Mouse (Mus musculus) thymus, adult 2 months (tissue): ENCODE results near the gene Mark3. TPM values are rescaled to one million over a fixed set of nuclear protein-coding genes. Genes with fewer than 3 reads are reported as not detected.
"Not testable (repeated sequence)": the region's sequence is repeated elsewhere in the genome, so short reads cannot be mapped to it uniquely, and the experiment has no call there.

Source experiments
- DNase-seq: peaks from one replicate; pipeline ENCODE4 v3.0.0; 2021
- H3K27ac ChIP-seq: fragments of 200-500 bp; 2 replicates; pipeline ENCODE4 v1.5.1; 2012; ENCODE audit warnings: low read length, control low read depth; ENCODE audit not compliant: control insufficient read depth, insufficient read depth
- H3K27me3 ChIP-seq: fragments of 200-500 bp; 2 replicates; pipeline ENCODE4 v1.6.1; 2012; ENCODE audit warnings: mild to moderate bottlenecking, low read length, moderate library complexity, mixed read lengths; ENCODE audit not compliant: control insufficient read depth, insufficient read depth
- H3K36me3 ChIP-seq: fragments of 200-500 bp; 2 replicates; pipeline ENCODE4 v1.6.1; 2012; ENCODE audit warnings: mild to moderate bottlenecking, low read length, moderate library complexity; ENCODE audit not compliant: control insufficient read depth, insufficient read depth
- H3K4me1 ChIP-seq: fragments of 200-500 bp; replicated peaks from 2 replicates; pipeline ENCODE4 v1.6.1; 2012; ENCODE audit warnings: low read length; ENCODE audit not compliant: control insufficient read depth, insufficient read depth
- H3K4me3 ChIP-seq: fragments of 200-500 bp; 2 replicates; pipeline ENCODE4 v1.5.1; 2012; ENCODE audit warnings: mild to moderate bottlenecking, low read length, control low read depth, moderate library complexity; ENCODE audit not compliant: control insufficient read depth, insufficient read depth
- CTCF ChIP-seq: fragments of 200-500 bp; IDR thresholded peaks from 2 replicates; pipeline ENCODE4 v1.5.1; 2012; ENCODE audit warnings: mild to moderate bottlenecking, control low read depth, low read length, moderate library complexity, borderline replicate concordance; ENCODE audit not compliant: control insufficient read depth, poor library complexity, insufficient read depth; ENCODE audit errors: extremely low read depth
- POLR2A ChIP-seq: fragments of 200-500 bp; IDR thresholded peaks from 2 replicates; pipeline ENCODE4 v1.6.1; 2012; ENCODE audit warnings: mild to moderate bottlenecking, low read length, control low read depth, moderate library complexity; ENCODE audit not compliant: control insufficient read depth, poor library complexity, insufficient read depth; ENCODE audit errors: extremely low read depth
- WGBS: fragments of 180-500 bp; shearing (Covaris S2); methylation state at CpG from one replicate; pipeline ENCODE4 v1.1.7; 2018; 5-methylcytosine and 5-hydroxymethylcytosine counted together
- polyA plus RNA-seq: library from polyadenylated mRNA; depleted of rRNA; stranded (reverse); fragments of >200 nt; gene quantifications from 2 replicates; pipeline ENCODE4 v1.2.3, GENCODE M21; 2012

The Mark3 gene
- polyA plus RNA-seq, 1 experiment = 45.9 TPM

DNA sequence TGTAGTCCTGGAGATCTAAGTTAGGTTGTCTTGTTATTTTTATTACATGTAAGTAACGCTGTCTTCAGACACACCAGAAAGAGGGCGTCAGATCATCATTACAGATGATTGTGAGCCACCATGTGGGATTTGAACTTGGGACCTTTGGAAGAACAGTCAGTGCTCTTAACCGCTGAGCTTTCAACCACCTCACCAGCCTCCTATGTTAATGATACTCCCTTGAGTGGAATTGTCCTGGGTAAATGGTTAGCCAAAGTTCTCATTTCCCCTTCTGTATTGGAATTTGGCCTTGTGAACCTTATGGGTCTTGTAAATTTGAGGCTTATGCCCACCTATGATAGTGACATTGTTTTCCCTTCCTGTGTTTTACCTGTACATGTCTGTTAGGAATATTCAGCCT is 27.3 kb upstream of the Mark3 start:
- DNase-seq = no peak
- Histone ChIP-seq H3K36me3 (peaks cover 48% of the 10 kb centered on the region), H3K4me1 (no peaks in the 10 kb centered on the region), H3K27me3 (no peaks in the 10 kb centered on the region), H3K4me3 (no peak overlapping the region), H3K27ac (no peak overlapping the region)
- TF ChIP-seq POLR2A (no peak), CTCF (no peak)
- 97% methylated on average over 3 of the region's 3 CpGs for WGBS

GRCm38 (mm10) chr12:111548555-111549289 is 25.6 kb upstream of the Mark3 start:
- Histone ChIP-seq H3K27ac (no peak overlapping the region), H3K27me3 (no peaks in the 10 kb centered on the region), H3K36me3 (peaks cover 31% of the 10 kb centered on the region), H3K4me1 (no peaks in the 10 kb centered on the region), H3K4me3 (no peak overlapping the region)
- TF ChIP-seq POLR2A = no peak
- TF ChIP-seq CTCF = no peak
- DNase-seq = no peak
- 75% methylated on average over 2 of the region's 2 CpGs for WGBS

- no peak overlapping the region for H3K4me3 ChIP-seq
- no peak overlapping the region for H3K27ac ChIP-seq
- H3K4me1 ChIP-seq = no peaks in the 10 kb centered on the region
- 55% methylated on average over 1 of the region's 1 CpGs for WGBS
- peaks cover 16% of the 10 kb centered on the region for H3K36me3 ChIP-seq
- TF ChIP-seq POLR2A = no peak
- TF ChIP-seq CTCF = no peak
- H3K27me3 ChIP-seq = no peaks in the 10 kb centered on the region
- DNase-seq = no peak
These were observed 23.6 kb upstream of the Mark3 start for GRCm38 (mm10) chr12:111550679-111551078.

- H3K27me3 ChIP-seq = no peaks in the 10 kb centered on the region
- TF ChIP-seq CTCF (no peak), POLR2A (no peak)
- WGBS = 92% methylated on average over 8 of the region's 8 CpGs
- no peak overlapping the region for H3K27ac ChIP-seq
- no peak overlapping the region for H3K4me3 ChIP-seq
- H3K36me3 ChIP-seq = 0 out of 2 replicates have a peak, but pooled peaks cover 3% of the 10 kb centered on the region
- H3K4me1 ChIP-seq = no peaks in the 10 kb centered on the region
- DNase-seq = no peak
These were observed 22.0 kb upstream of the Mark3 start for GRCm38 (mm10) chr12:111552342-111552741.

DNA sequence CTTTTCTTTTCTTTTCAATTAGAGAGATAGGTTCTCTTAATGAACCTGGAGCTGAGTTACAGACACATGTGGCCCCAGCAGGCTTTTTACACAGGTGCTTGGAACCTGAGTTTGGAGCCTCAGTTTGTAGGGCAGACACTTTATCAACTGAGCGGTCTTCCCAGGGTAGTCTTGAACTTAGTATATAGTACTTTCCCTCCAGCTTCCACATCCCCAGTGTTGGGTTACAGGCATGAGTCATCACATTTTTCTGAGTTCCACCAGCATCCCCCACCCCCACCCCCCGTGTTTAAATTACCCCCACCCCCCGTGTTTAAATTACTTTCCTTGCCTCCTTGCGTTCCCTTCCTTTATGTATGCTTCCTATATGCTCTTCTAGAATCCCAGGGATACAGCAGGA is 19.0 kb upstream of the Mark3 start:
- TF ChIP-seq POLR2A = no peak
- no peak for TF ChIP-seq CTCF
- Histone ChIP-seq H3K27me3 (no peaks in the 10 kb centered on the region), H3K36me3 (no peaks in the 10 kb centered on the region), H3K4me3 (no peak overlapping the region), H3K27ac (no peak overlapping the region), H3K4me1 (peaks cover 8% of the 10 kb centered on the region; the same call in 1 of the 2 replicates)
- DNase-seq = no peak
- 73% methylated on average over 4 of the region's 4 CpGs for WGBS

GRCm38 (mm10) chr12:111555893-111556292 is 18.4 kb upstream of the Mark3 start:
- H3K4me3 ChIP-seq, H3K36me3 ChIP-seq, H3K27me3 ChIP-seq, H3K4me1 ChIP-seq, DNase-seq, H3K27ac ChIP-seq: not testable (repeated sequence)
- 90% methylated on average over 5 of the region's 5 CpGs for WGBS

- TF ChIP-seq CTCF (no peak), POLR2A (no peak)
- no peak for DNase-seq
- Histone ChIP-seq H3K27me3 (no peaks in the 10 kb centered on the region), H3K4me1 (peaks cover 9% of the 10 kb centered on the region; the same call in 1 of the 2 replicates), H3K27ac (no peak overlapping the region), H3K4me3 (no peak overlapping the region), H3K36me3 (no peaks in the 10 kb centered on the region)
- 30% methylated on average over 6 of the region's 6 CpGs for WGBS
These were observed 16.8 kb upstream of the Mark3 start for GRCm38 (mm10) chr12:111557538-111557937.
